ENCODE assay signal across 30 mouse cellular contexts in genomic region chr14:46158741-46159140, GRCm38 (mm10).
A peak's percentile ranks its signal among the peaks of the same experiment; 100 is the strongest.
DNase-seq lines count a peak whose midpoint lies in the region; ATAC-seq and TF ChIP-seq lines count a peak whose summit lies in the region.
"Had no signal": no experiment of that assay in that cellular context is flagged by ENCODE, and none has a peak within 500 bp of the region (broad histone marks: within the 10 kb centered on the region; RNA-seq: fewer than 3 reads in every experiment).

No protein-coding gene starts in this region.

- no peaks in the 10 kb centered on the region for H3K9me3 ChIP-seq in embryonic facial prominence, embryonic 11.5 days (replicated peaks; ENCODE audit: control insufficient read depth, low read length)
- no peaks in the 10 kb centered on the region for H3K9me3 ChIP-seq in embryonic facial prominence, embryonic 10.5 days
- H3K9me3 ChIP-seq in midbrain, postnatal 0 days (ENCODE audit: low read length), result no peaks in the 10 kb centered on the region
- H3K9me3 ChIP-seq in midbrain, embryonic 13.5 days, result no peaks in the 10 kb centered on the region
- H3K9me3 ChIP-seq: forebrain, embryonic 10.5 days; G1E; heart, embryonic 12.5 days; heart, embryonic 15.5 days; hindbrain, embryonic 10.5 days had no signal

- no peaks in the 10 kb centered on the region for H3K4me1 ChIP-seq in embryonic facial prominence, embryonic 11.5 days (ENCODE audit: control insufficient read depth, insufficient read depth, low read length)
- peaks cover 5% of the 10 kb centered on the region; the same call in 1 of the 2 replicates for H3K4me1 ChIP-seq in embryonic facial prominence, embryonic 10.5 days
- no peaks in the 10 kb centered on the region for H3K4me1 ChIP-seq in kidney, adult 2 months (ENCODE audit: control insufficient read depth, insufficient read depth, low read length)
- no peaks in the 10 kb centered on the region for H3K4me1 ChIP-seq in midbrain, postnatal 0 days (ENCODE audit: insufficient read depth, low read length)
- H3K4me1 ChIP-seq in midbrain, embryonic 13.5 days (replicated peaks), result no peaks in the 10 kb centered on the region
- H3K4me1 ChIP-seq: forebrain, embryonic 10.5 days; heart, embryonic 12.5 days; heart, embryonic 15.5 days; hindbrain, embryonic 10.5 days had no signal

- no peaks in the 10 kb centered on the region for H3K27me3 ChIP-seq in embryonic facial prominence, embryonic 11.5 days (ENCODE audit: control insufficient read depth, insufficient read depth, low read length)
- H3K27me3 ChIP-seq in embryonic facial prominence, embryonic 10.5 days (replicated peaks; ENCODE audit: low read depth, poor library complexity, severe bottlenecking), result no peaks in the 10 kb centered on the region
- no peaks in the 10 kb centered on the region for H3K27me3 ChIP-seq in kidney, adult 2 months (replicated peaks; ENCODE audit: control insufficient read depth, insufficient read depth, low read length)
- no peaks in the 10 kb centered on the region for H3K27me3 ChIP-seq in midbrain, postnatal 0 days (ENCODE audit: insufficient read depth, low read length)
- no peaks in the 10 kb centered on the region for H3K27me3 ChIP-seq in midbrain, embryonic 13.5 days
- H3K27me3 ChIP-seq: CH12.LX; heart, embryonic 12.5 days; heart, embryonic 15.5 days; Patski had no signal

- DNase-seq in embryonic facial prominence, embryonic 11.5 days (ENCODE audit: low spot score), result peak; percentile 30
- DNase-seq in embryonic facial prominence, embryonic 10.5 days (ENCODE audit: low spot score), result no peak
- peak; percentile 23 for DNase-seq in kidney, adult 2 months
- DNase-seq in kidney, postnatal 4 days, result no peak
- DNase-seq in midbrain, postnatal 0 days (ENCODE audit: low spot score), result peak; percentile 35
- peak; percentile 49 for DNase-seq in skeletal muscle tissue, adult 2 months (ENCODE audit: low read depth, low spot score)
- DNase-seq in thymus, postnatal 0 days (ENCODE audit: low spot score), result no peak
- DNase-seq: adrenal gland, adult 2 months; adrenal gland, postnatal 25 days; B cell, adult 2 months; cerebellum, adult 2 months; cerebellum, adult 9-11 months; cerebellum, postnatal 25 days; forebrain, postnatal 0 days; gastrocnemius, adult 2 months; gastrocnemius, postnatal 25 days; heart, adult 18-20 months; heart, postnatal 10 days; heart, postnatal 36 days had no signal

- TF ChIP-seq POLR2A in kidney, adult 2 months (IDR thresholded peaks at IDR 0.05; ENCODE audit: low read depth, low read length), result no peak

- H3K4me2 ChIP-seq in embryonic facial prominence, embryonic 11.5 days (ENCODE audit: low read depth, low read length), result no peak overlapping the region
- H3K4me2 ChIP-seq in midbrain, postnatal 0 days (ENCODE audit: low read depth, low read length, poor library complexity, severe bottlenecking), result no peak overlapping the region
- H3K4me2 ChIP-seq in midbrain, embryonic 13.5 days (replicated peaks), result no peak overlapping the region
- H3K4me2 ChIP-seq: heart, embryonic 12.5 days; heart, embryonic 15.5 days; hindbrain, embryonic 14.5 days had no signal

- no peak overlapping the region for H3K27ac ChIP-seq in embryonic facial prominence, embryonic 11.5 days (replicated peaks; ENCODE audit: low read depth, low read length)
- H3K27ac ChIP-seq in embryonic facial prominence, embryonic 10.5 days (replicated peaks), result no peak overlapping the region
- no peak overlapping the region for H3K27ac ChIP-seq in kidney, adult 2 months (ENCODE audit: insufficient read depth, low read depth, low read length)
- no peak overlapping the region for H3K27ac ChIP-seq in midbrain, postnatal 0 days (ENCODE audit: low read depth, low read length)
- no peak overlapping the region for H3K27ac ChIP-seq in midbrain, embryonic 13.5 days
- H3K27ac ChIP-seq: forebrain, embryonic 10.5 days; gastrocnemius, adult 2 months; heart, embryonic 15.5 days; hindbrain, embryonic 10.5 days; hindbrain, embryonic 14.5 days had no signal

- ATAC-seq in embryonic facial prominence, embryonic 11.5 days (replicated peaks; ENCODE audit: insufficient number of reproducible peaks, low FRiP score, low TSS enrichment, low read depth), result no peak
- no peak for ATAC-seq in midbrain, postnatal 0 days (ENCODE audit: low FRiP score)
- no peak for ATAC-seq in midbrain, embryonic 13.5 days
- ATAC-seq: forebrain, embryonic 14.5 days; forebrain, postnatal 0 days; intestine, postnatal 0 days; Patski had no signal

- no peaks in the 10 kb centered on the region for H3K36me3 ChIP-seq in embryonic facial prominence, embryonic 11.5 days (replicated peaks; ENCODE audit: control insufficient read depth, insufficient read depth, low read depth, low read length)
- H3K36me3 ChIP-seq in embryonic facial prominence, embryonic 10.5 days (replicated peaks), result no peaks in the 10 kb centered on the region
- no peaks in the 10 kb centered on the region for H3K36me3 ChIP-seq in kidney, adult 2 months (ENCODE audit: control insufficient read depth, insufficient read depth, low read length)
- H3K36me3 ChIP-seq in midbrain, postnatal 0 days (ENCODE audit: insufficient read depth, low read length), result no peaks in the 10 kb centered on the region
- H3K36me3 ChIP-seq in midbrain, embryonic 13.5 days, result no peaks in the 10 kb centered on the region
- H3K36me3 ChIP-seq: forebrain, embryonic 10.5 days; G1E; heart, embryonic 12.5 days; heart, embryonic 15.5 days; hindbrain, embryonic 10.5 days had no signal

- WGBS in embryonic facial prominence, embryonic 11.5 days, result 64% methylated on average over 2 of the region's 2 CpGs
- 65% methylated on average over 2 of the region's 2 CpGs for WGBS in embryonic facial prominence, embryonic 10.5 days
- 51% methylated on average over 2 of the region's 2 CpGs for WGBS in kidney, adult 2 months
- 67% methylated on average over 2 of the region's 2 CpGs for WGBS in midbrain, postnatal 0 days
- 72% methylated on average over 2 of the region's 2 CpGs for WGBS in midbrain, embryonic 13.5 days

- H3K9ac ChIP-seq in embryonic facial prominence, embryonic 11.5 days (replicated peaks; ENCODE audit: low read length), result no peak overlapping the region
- H3K9ac ChIP-seq in midbrain, postnatal 0 days (replicated peaks; ENCODE audit: low read length, poor library complexity, severe bottlenecking), result no peak overlapping the region
- no peak overlapping the region for H3K9ac ChIP-seq in midbrain, embryonic 13.5 days (replicated peaks)
- H3K9ac ChIP-seq: forebrain, postnatal 0 days; heart, embryonic 12.5 days; heart, embryonic 15.5 days; hindbrain, embryonic 14.5 days had no signal

- H3K4me3 ChIP-seq in embryonic facial prominence, embryonic 11.5 days (ENCODE audit: low read depth, low read length), result no peak overlapping the region
- H3K4me3 ChIP-seq in embryonic facial prominence, embryonic 10.5 days, result no peak overlapping the region
- no peak overlapping the region for H3K4me3 ChIP-seq in kidney, adult 2 months (ENCODE audit: insufficient read depth, low read depth, low read length)
- H3K4me3 ChIP-seq in midbrain, postnatal 0 days (ENCODE audit: low read depth, low read length), result no peak overlapping the region
- H3K4me3 ChIP-seq in midbrain, embryonic 13.5 days (replicated peaks), result no peak overlapping the region
- H3K4me3 ChIP-seq: forebrain, embryonic 10.5 days; gastrocnemius, adult 2 months; heart, embryonic 12.5 days; heart, embryonic 15.5 days; hindbrain, embryonic 10.5 days had no signal

- no peak for TF ChIP-seq CTCF in kidney, adult 2 months (conservative IDR thresholded peaks at IDR 0.05; ENCODE audit: insufficient read depth, insufficient read length, low read depth, low read length)
- no peak for TF ChIP-seq CTCF in midbrain, postnatal 0 days (IDR thresholded peaks at IDR 0.05)

Comparison
In these comparisons a context has a peak if more than half of its experiments do, and no peak if none do; other contexts are left out.
1. DNase-seq: peak in embryonic facial prominence, embryonic 11.5 days (single experiment), kidney, adult 2 months (single experiment), midbrain, postnatal 0 days (single experiment) and skeletal muscle tissue, adult 2 months (single experiment); none in embryonic facial prominence, embryonic 10.5 days (single experiment), kidney, postnatal 4 days (0 of 2) and thymus, postnatal 0 days (single experiment).